Mouse (Mus musculus): ENCODE measurements at regions not wholly inside any gene's neighbourhood (a gene's known extent, or its start where the extent isn't known, plus 50 kb on each side); places are given as distances from the start of the nearest gene placed in this dataset.

- ATAC-seq (replicated peaks; ENCODE audit: poor library complexity): peak; percentile 52
These were observed 68.5 kb downstream of the 4921530L21Rik start for GRCm38 (mm10) chr14:95949512-95949911.

GRCm38 (mm10) chr14:95956056-95956729 lies 75.1 kb downstream of the 4921530L21Rik start:
- ATAC-seq (replicated peaks; ENCODE audit: poor library complexity): no peak

- ATAC-seq (replicated peaks; ENCODE audit: poor library complexity): no peak
These were observed 103.0 kb downstream of the 4921530L21Rik start for GRCm38 (mm10) chr14:95984021-95984420.

GRCm38 (mm10) chr14:95998356-95998755 lies 117.3 kb downstream of the 4921530L21Rik start:
- ATAC-seq (replicated peaks; ENCODE audit: poor library complexity): no peak

- no peak for ATAC-seq (replicated peaks; ENCODE audit: poor library complexity)
These were observed 140.6 kb downstream of the 4921530L21Rik start for GRCm38 (mm10) chr14:96021646-96022045.

Measured in megakaryocyte progenitor cell, adult 5-6 weeks (primary cell).